Mouse (Mus musculus) ES-Bruce4 (cell line): ENCODE measurements around the gene Cntrl.

Experiments
- CTCF ChIP-seq: IDR thresholded peaks from one replicate; pipeline ENCODE4 v1.8.1; 2011; ENCODE audit warnings: low read depth, low read length
- POLR2A ChIP-seq: IDR thresholded peaks from one replicate; pipeline ENCODE4 v1.8.1; 2011; ENCODE audit warnings: low read length; ENCODE audit not compliant: insufficient read depth

DNA sequence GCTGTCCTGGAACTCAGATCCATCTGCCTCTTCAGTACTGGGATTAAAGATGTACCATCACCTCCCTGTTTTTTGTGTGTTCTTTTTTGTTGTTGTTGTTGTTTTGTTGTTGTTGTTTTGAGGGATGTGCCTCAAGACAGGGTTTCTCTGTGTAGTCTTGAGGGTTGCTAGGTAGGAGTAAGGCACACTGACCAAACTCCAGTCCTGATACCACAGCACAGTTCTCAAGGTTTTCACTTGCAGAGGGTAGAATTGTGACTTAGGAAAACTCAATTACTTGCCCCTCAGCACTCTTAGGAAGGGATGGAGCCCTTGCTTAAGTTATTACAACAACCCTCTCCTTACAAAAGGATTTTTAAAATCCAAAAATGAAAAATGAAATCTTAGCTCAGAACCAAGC, 22.2 kb downstream of the Cntrl start:
- TF ChIP-seq CTCF: no peak
- TF ChIP-seq POLR2A: no peak
